Mouse (Mus musculus): ENCODE measurements at regions not wholly inside any gene's neighbourhood (a gene's known extent, or its start where the extent isn't known, plus 50 kb on each side); places are given as distances from the start of the nearest gene placed in this dataset.

- DNase-seq = peak; percentile 42
Observed at GRCm38 (mm10) chr6:50924571-50924970, 270.3 kb upstream of the Npvf start.

- DNase-seq = peak; percentile 53
Observed at GRCm38 (mm10) chr6:50924998-50925397, 270.8 kb upstream of the Npvf start.

- no peak for DNase-seq
Observed at GRCm38 (mm10) chr6:50926313-50926712, 272.1 kb upstream of the Npvf start.

- DNase-seq = no peak
Observed at GRCm38 (mm10) chr6:50929503-50929902, 275.3 kb upstream of the Npvf start.

GRCm38 (mm10) chr6:50933510-50933909 is 279.3 kb upstream of the Npvf start:
- no peak for DNase-seq

- DNase-seq = no peak
Observed at GRCm38 (mm10) chr6:50934245-50934644, 280.0 kb upstream of the Npvf start.

- no peak for DNase-seq
Observed at GRCm38 (mm10) chr6:50936306-50936705, 282.1 kb upstream of the Npvf start.

GRCm38 (mm10) chr6:50937094-50937493 is 282.9 kb upstream of the Npvf start:
- DNase-seq = peak; percentile 82

- peak; percentile 66 for DNase-seq
Observed at GRCm38 (mm10) chr6:50938879-50939278, 284.6 kb upstream of the Npvf start.

GRCm38 (mm10) chr6:50939440-50939839 is 285.2 kb upstream of the Npvf start:
- peak; percentile 66 for DNase-seq

- DNase-seq = peak; percentile 52
Observed at GRCm38 (mm10) chr6:50940118-50940517, 285.9 kb upstream of the Npvf start.

- no peak for DNase-seq
Observed at GRCm38 (mm10) chr6:50940641-50941398, 286.6 kb upstream of the Npvf start.

- no peak for DNase-seq
Observed at GRCm38 (mm10) chr6:50942696-50943095, 288.5 kb upstream of the Npvf start.

- no peak for DNase-seq
Observed at GRCm38 (mm10) chr6:50948061-50948460, 293.8 kb upstream of the Npvf start.

GRCm38 (mm10) chr6:50949361-50949760 is 295.1 kb upstream of the Npvf start:
- DNase-seq = no peak

- no peak for DNase-seq
Observed at GRCm38 (mm10) chr6:50949883-50950583, 295.8 kb upstream of the Npvf start.

GRCm38 (mm10) chr6:50957328-50957900 is 303.2 kb upstream of the Npvf start:
- DNase-seq = no peak

- no peak for DNase-seq
Observed at GRCm38 (mm10) chr6:50960341-50960740, 306.1 kb upstream of the Npvf start.

- DNase-seq = no peak
Observed at GRCm38 (mm10) chr6:50961592-50961991, 307.4 kb upstream of the Npvf start.

- no peak for DNase-seq
Observed at GRCm38 (mm10) chr6:50968546-50968945, 314.3 kb upstream of the Npvf start.

- DNase-seq = no peak
Observed at GRCm38 (mm10) chr6:50969341-50969740, 315.1 kb upstream of the Npvf start.

- DNase-seq = no peak
Observed at GRCm38 (mm10) chr6:50969997-50970396, 315.8 kb upstream of the Npvf start.

GRCm38 (mm10) chr6:50970770-50971169 is 316.5 kb upstream of the Npvf start:
- no peak for DNase-seq

- DNase-seq = no peak
Observed at GRCm38 (mm10) chr6:50972268-50972667, 318.0 kb upstream of the Npvf start.
